In the genomic region with DNA sequence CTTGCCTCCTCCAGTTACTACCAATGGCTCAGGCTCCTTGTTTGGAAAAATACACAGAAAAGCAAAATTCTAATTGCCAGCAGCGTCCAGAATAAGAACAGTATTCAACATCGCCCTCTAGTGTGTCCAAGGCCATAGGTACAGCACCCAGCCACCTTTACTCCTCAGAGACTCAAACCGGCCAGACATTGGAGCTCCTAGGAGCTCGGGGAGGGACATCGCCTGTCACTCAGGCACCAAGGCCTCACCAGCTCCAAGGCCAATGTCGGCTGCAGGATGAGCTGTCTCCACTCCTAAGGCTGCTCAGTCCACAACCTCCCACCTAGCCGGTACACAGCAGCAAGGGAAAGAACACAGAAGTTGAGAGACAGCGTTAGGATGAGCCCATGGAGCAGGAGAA, we compare ENCODE assay signal across 8 mouse cellular contexts.
A peak's percentile ranks its signal among the peaks of the same experiment; 100 is the strongest.
DNase-seq lines count a peak whose midpoint lies in the region; ATAC-seq and TF ChIP-seq lines count a peak whose summit lies in the region.

No protein-coding gene starts in this region.

- H3K9ac ChIP-seq in embryonic facial prominence, embryonic 12.5 days: no peak overlapping the region
- no peak overlapping the region for H3K9ac ChIP-seq in kidney, postnatal 0 days (ENCODE audit: low read depth, low read length)
- H3K9ac ChIP-seq in midbrain, embryonic 16.5 days (ENCODE audit: low read depth, low read length): no peak overlapping the region; the same call in 1 of the 2 replicates

- H3K27ac ChIP-seq in embryonic facial prominence, embryonic 12.5 days: no peak overlapping the region
- no peak overlapping the region for H3K27ac ChIP-seq in kidney, postnatal 0 days
- no peak overlapping the region for H3K27ac ChIP-seq in midbrain, embryonic 16.5 days (ENCODE audit: low read length)

- H3K9me3 ChIP-seq in embryonic facial prominence, embryonic 12.5 days: no peaks in the 10 kb centered on the region
- no peaks in the 10 kb centered on the region for H3K9me3 ChIP-seq in kidney, postnatal 0 days (replicated peaks; ENCODE audit: low read length)
- H3K9me3 ChIP-seq in midbrain, embryonic 16.5 days (replicated peaks; ENCODE audit: control insufficient read depth, low read length, poor library complexity, severe bottlenecking): no peaks in the 10 kb centered on the region

- TF ChIP-seq CTCF in kidney, postnatal 0 days (IDR thresholded peaks at IDR 0.05; ENCODE audit: low read depth): peak; percentile 68

- DNase-seq in adrenal gland, adult 2 months: peak; percentile 86
- DNase-seq in adrenal gland, adult 18-20 months (ENCODE audit: low spot score in 2 of 2): no peak
- peak; percentile 40 for DNase-seq in ovary, postnatal 36 days (ENCODE audit: low spot score)
- no peak for DNase-seq in ovary, postnatal 14 days (ENCODE audit: low spot score)
- peak; percentile 69 for DNase-seq in kidney, postnatal 0 days (ENCODE audit: low spot score)
- DNase-seq in natural killer cell, adult 2 months (ENCODE audit: low spot score in 2 of 2): no peak

- 0 out of 2 replicates have a peak overlapping the region, but pooled peaks have one; percentile 4 for H3K4me3 ChIP-seq in embryonic facial prominence, embryonic 12.5 days
- H3K4me3 ChIP-seq in kidney, postnatal 0 days (replicated peaks; ENCODE audit: low read depth, low read length): no peak overlapping the region
- H3K4me3 ChIP-seq in midbrain, embryonic 16.5 days (ENCODE audit: low read depth, low read length): no peak overlapping the region

- H3K27me3 ChIP-seq in embryonic facial prominence, embryonic 12.5 days: no peaks in the 10 kb centered on the region; the same call in 1 of the 2 replicates
- no peaks in the 10 kb centered on the region for H3K27me3 ChIP-seq in kidney, postnatal 0 days (ENCODE audit: insufficient read depth, low read length)
- H3K27me3 ChIP-seq in midbrain, embryonic 16.5 days (ENCODE audit: control insufficient read depth, insufficient read depth, low read depth, low read length): no peaks in the 10 kb centered on the region

- no peak overlapping the region; the same call in 1 of the 2 replicates for H3K4me2 ChIP-seq in embryonic facial prominence, embryonic 12.5 days (replicated peaks)
- no peak overlapping the region for H3K4me2 ChIP-seq in kidney, postnatal 0 days (ENCODE audit: low read length)
- H3K4me2 ChIP-seq in midbrain, embryonic 16.5 days (ENCODE audit: low read length): peak overlapping the region; percentile 52; the same call in 1 of the 2 replicates

- no peaks in the 10 kb centered on the region for H3K36me3 ChIP-seq in embryonic facial prominence, embryonic 12.5 days
- H3K36me3 ChIP-seq in kidney, postnatal 0 days (ENCODE audit: insufficient read depth, low read length): no peaks in the 10 kb centered on the region
- H3K36me3 ChIP-seq in midbrain, embryonic 16.5 days (ENCODE audit: control insufficient read depth, insufficient read depth, low read length): no peaks in the 10 kb centered on the region

- H3K4me1 ChIP-seq in embryonic facial prominence, embryonic 12.5 days: peaks cover 21% of the 10 kb centered on the region
- H3K4me1 ChIP-seq in kidney, postnatal 0 days (replicated peaks; ENCODE audit: insufficient read depth, low read length): 0 out of 2 replicates have a peak, but pooled peaks cover 3% of the 10 kb centered on the region
- peaks cover 25% of the 10 kb centered on the region for H3K4me1 ChIP-seq in midbrain, embryonic 16.5 days (ENCODE audit: control insufficient read depth, insufficient read depth, low read length)

- 0 out of 2 replicates have a peak, but pooled peaks have one; percentile 35 for ATAC-seq in embryonic facial prominence, embryonic 12.5 days (ENCODE audit: insufficient number of reproducible peaks, insufficient read depth, low FRiP score, low TSS enrichment)
- peak; percentile 76 for ATAC-seq in kidney, postnatal 0 days (replicated peaks; ENCODE audit: low FRiP score, low read depth)
- ATAC-seq in midbrain, embryonic 16.5 days: peak; percentile 43

- 35% methylated on average over 8 of the region's 8 CpGs for WGBS in embryonic facial prominence, embryonic 12.5 days
- 44% methylated on average over 8 of the region's 8 CpGs for WGBS in kidney, postnatal 0 days
- 27% methylated on average over 8 of the region's 8 CpGs for WGBS in midbrain, embryonic 16.5 days

Comparison
In these comparisons a context has a peak if more than half of its experiments do, and no peak if none do; other contexts are left out.
1. DNase-seq: peak in adrenal gland, adult 2 months (single experiment), ovary, postnatal 36 days (single experiment) and kidney, postnatal 0 days (single experiment); none in adrenal gland, adult 18-20 months (0 of 2), ovary, postnatal 14 days (single experiment) and natural killer cell, adult 2 months (0 of 2).
2. Peak in every context shown above with its lines, with median percentiles within 50 percentile points of each other: ATAC-seq.